Mouse (Mus musculus): ENCODE measurements around the gene Etfa. TPM values are rescaled to one million over a fixed set of nuclear protein-coding genes. Genes with fewer than 3 reads are reported as not detected.

Etfa gene
- total RNA-seq, 1 experiment from 2014 or later: 23.9 TPM

- ATAC-seq (ENCODE audit: extremely low read depth, insufficient number of reproducible peaks, low FRiP score, poor library complexity, severe bottlenecking): 0 out of 2 replicates have a peak, but pooled peaks have one; percentile 13
Measured at GRCm38 (mm10) chr9:55535907-55536306, 23.9 kb upstream of the Etfa start.

DNA sequence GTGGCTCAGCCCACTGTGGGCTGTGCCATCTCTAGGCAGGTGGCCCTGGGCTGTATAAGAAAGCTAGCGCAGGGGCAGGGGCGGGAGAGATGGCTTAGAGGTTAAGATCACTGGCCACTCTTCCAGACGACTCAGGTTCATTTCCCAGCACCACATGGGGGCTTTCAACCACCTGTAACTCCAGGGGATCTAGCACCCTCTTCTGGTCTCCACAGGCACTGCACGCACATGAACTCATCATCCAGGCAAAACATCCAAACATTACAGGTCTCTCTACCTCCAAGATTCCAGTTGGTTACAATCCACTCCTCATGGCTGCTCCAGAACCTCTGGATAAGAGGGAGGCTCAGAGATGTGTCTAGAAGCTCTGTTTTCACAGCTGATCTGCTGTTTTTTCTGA is 13.7 kb upstream of the Etfa start:
- no peak for ATAC-seq (ENCODE audit: extremely low read depth, insufficient number of reproducible peaks, low FRiP score, poor library complexity, severe bottlenecking)

- ATAC-seq (ENCODE audit: extremely low read depth, insufficient number of reproducible peaks, low FRiP score, poor library complexity, severe bottlenecking): peak; percentile 1; the same call in 1 of the 2 replicates
Measured at GRCm38 (mm10) chr9:55511521-55511993, 486 bp downstream of the Etfa start.

- no peak for ATAC-seq (ENCODE audit: extremely low read depth, insufficient number of reproducible peaks, low FRiP score, poor library complexity, severe bottlenecking)
Measured at GRCm38 (mm10) chr9:55510651-55511235, 1.3 kb downstream of the Etfa start.

GRCm38 (mm10) chr9:55509731-55510130 is 2.3 kb downstream of the Etfa start:
- ATAC-seq (ENCODE audit: extremely low read depth, insufficient number of reproducible peaks, low FRiP score, poor library complexity, severe bottlenecking): no peak

DNA sequence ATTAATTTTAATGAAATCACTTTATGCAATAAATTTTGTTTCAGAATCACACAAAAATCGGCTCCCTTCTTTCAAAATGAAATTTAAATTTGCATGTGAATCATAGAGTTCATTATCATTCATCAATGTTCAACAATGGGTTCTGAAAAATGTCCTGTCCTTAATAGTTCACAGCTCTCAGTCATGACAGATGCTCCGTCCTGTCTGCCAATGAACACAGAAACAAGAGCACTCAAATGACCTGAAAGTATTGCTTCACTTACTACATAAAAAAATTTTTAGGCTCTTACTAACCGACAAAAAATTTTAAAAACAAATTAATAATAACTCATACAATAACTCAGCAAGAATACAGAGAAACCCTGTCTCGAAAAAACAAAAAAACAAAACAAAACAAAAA is 3.3 kb downstream of the Etfa start:
- ATAC-seq (ENCODE audit: extremely low read depth, insufficient number of reproducible peaks, low FRiP score, poor library complexity, severe bottlenecking): no peak

DNA sequence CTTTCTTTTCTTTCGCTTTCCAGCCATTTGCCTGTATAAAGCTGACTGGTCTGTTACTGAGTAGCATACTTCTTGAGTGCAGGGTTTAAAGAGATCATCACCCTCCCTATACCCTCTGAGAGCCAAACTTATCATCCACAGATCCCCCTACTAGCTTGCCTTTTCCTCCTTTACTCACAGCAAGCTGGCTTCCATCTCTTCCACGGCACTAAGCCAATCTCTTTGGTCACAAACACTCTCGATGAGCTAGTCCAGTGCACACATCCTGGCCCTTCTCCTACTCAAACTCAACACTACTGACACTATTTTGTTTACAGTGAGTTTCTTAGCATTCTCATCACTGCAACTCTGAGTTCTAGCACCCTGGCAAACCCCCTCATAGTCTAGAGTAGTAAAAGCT is 4.1 kb downstream of the Etfa start:
- ATAC-seq (ENCODE audit: extremely low read depth, insufficient number of reproducible peaks, low FRiP score, poor library complexity, severe bottlenecking): no peak

- ATAC-seq (ENCODE audit: extremely low read depth, insufficient number of reproducible peaks, low FRiP score, poor library complexity, severe bottlenecking): no peak
Measured at GRCm38 (mm10) chr9:55482116-55482515, 29.9 kb downstream of the Etfa start.

- ATAC-seq (ENCODE audit: extremely low read depth, insufficient number of reproducible peaks, low FRiP score, poor library complexity, severe bottlenecking): no peak
Measured at GRCm38 (mm10) chr9:55478699-55479098, 33.3 kb downstream of the Etfa start.

DNA sequence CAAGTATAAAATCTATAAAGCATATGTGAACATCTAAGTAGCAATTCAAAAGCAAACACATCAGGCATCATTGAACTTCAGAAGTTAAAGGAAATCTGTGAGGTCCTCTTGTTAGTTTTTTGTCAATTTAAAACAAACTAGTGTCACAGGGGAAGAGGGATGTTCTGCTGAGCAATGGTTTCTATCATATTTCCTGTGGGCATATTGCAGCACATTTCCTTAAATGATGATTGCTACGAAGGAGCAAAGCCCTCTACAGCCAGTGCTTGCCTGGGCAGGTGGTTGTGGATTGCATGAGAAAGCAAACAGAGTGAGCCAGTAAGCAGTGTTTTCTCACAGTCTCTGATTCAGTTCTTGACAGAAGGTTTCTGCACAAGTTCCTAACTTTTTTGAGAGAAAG is 36.0 kb downstream of the Etfa start:
- ATAC-seq (ENCODE audit: extremely low read depth, insufficient number of reproducible peaks, low FRiP score, poor library complexity, severe bottlenecking): no peak

DNA sequence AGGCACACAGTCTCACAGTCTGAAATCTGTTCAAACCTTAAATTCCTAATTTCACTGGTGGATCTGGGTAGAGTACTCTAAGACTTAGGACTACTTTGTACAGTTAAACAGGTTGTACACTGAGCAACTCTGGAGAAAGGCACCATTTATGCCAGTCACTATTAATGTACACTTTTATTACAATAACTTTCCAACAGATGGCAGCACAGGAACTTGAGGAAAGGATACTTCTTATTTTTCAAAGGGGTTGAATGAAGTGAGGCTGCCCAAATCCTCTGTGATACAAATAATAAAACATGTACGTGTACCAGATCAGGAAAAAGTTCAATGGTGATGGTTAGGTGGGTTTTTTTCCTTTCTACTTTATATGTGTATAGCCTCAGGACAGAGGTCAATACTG is 43.6 kb downstream of the Etfa start:
- ATAC-seq (ENCODE audit: extremely low read depth, insufficient number of reproducible peaks, low FRiP score, poor library complexity, severe bottlenecking): no peak

GRCm38 (mm10) chr9:55453366-55453765 is 58.7 kb downstream of the Etfa start:
- no peak for ATAC-seq (ENCODE audit: extremely low read depth, insufficient number of reproducible peaks, low FRiP score, poor library complexity, severe bottlenecking)

- ATAC-seq (ENCODE audit: extremely low read depth, insufficient number of reproducible peaks, low FRiP score, poor library complexity, severe bottlenecking): no peak
Measured at GRCm38 (mm10) chr9:55452906-55453305, 59.1 kb downstream of the Etfa start.

GRCm38 (mm10) chr9:55451426-55451825 is 60.6 kb downstream of the Etfa start:
- no peak for ATAC-seq (ENCODE audit: extremely low read depth, insufficient number of reproducible peaks, low FRiP score, poor library complexity, severe bottlenecking)

DNA sequence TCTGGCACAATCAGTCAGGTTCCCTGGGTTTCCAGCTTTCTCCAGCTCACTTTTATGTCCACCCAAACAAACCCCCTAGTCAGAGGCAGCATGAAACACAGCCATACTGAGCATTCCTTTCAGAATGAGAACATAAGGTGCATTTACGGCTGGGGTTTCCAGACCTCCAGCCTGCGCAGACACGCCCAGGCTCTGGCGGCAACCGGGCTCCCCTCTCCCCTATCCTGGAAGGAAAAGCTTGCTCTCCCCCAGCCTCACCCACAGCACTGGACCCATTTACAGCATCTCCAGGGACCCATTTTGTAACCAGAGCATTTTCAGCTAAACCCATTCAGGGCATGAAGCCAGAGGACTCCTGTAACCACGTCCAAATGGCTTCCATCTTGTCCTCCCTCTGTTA is 62.0 kb downstream of the Etfa start:
- no peak for ATAC-seq (ENCODE audit: extremely low read depth, insufficient number of reproducible peaks, low FRiP score, poor library complexity, severe bottlenecking)

DNA sequence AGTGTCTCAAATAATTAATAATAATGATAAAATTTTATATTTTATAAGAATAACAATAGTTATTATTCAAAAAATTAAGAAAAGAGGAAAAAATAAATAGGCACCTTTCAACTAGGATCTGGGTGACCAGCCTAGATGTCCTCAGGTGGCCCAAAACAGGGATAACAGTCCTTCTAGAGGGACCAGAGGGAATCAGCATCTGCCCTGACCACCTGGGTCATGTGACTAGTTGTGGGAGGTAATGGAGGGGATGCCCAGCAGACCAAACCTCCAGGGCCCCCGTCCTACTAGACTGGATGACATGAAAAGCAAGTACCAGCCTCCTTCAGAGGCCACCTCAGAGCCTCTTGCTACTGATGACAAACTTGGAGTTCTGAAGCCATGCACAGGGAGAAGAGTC is 62.9 kb downstream of the Etfa start:
- ATAC-seq (ENCODE audit: extremely low read depth, insufficient number of reproducible peaks, low FRiP score, poor library complexity, severe bottlenecking): no peak

DNA sequence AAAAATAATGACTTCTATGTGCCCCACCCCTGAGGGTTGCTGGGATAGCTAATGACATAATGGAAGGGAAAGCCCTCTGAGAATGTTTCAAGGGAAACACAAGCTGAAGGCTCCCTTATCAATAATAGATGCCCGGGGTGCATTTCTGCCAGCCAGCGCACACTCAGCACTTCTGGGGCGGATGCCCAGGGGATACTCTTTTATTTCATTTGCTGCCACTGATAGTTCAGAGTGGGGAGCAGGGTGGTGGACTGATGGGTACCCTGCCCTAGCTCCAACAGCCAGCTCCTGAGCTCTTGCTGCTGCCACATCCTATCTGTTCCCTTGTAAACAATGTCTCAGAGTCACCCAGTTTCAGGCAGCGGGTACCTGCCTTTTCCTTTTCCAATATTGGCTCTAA is 64.5 kb downstream of the Etfa start:
- no peak for ATAC-seq (ENCODE audit: extremely low read depth, insufficient number of reproducible peaks, low FRiP score, poor library complexity, severe bottlenecking)

GRCm38 (mm10) chr9:55439206-55439780 is 72.8 kb downstream of the Etfa start:
- ATAC-seq (ENCODE audit: extremely low read depth, insufficient number of reproducible peaks, low FRiP score, poor library complexity, severe bottlenecking): no peak

GRCm38 (mm10) chr9:55438433-55438832 is 73.6 kb downstream of the Etfa start:
- ATAC-seq (ENCODE audit: extremely low read depth, insufficient number of reproducible peaks, low FRiP score, poor library complexity, severe bottlenecking): no peak

- ATAC-seq (ENCODE audit: extremely low read depth, insufficient number of reproducible peaks, low FRiP score, poor library complexity, severe bottlenecking): no peak
Measured at GRCm38 (mm10) chr9:55433875-55434274, 78.2 kb downstream of the Etfa start.

Data from neutrophil, adult 5-6 weeks (primary cell).